Mouse (Mus musculus) G1E (cell line): ENCODE measurements at regions not wholly inside any gene's neighbourhood (a gene's known extent, or its start where the extent isn't known, plus 50 kb on each side); places are given as distances from the start of the nearest gene placed in this dataset.

Experiments
- ATAC-seq: 2 replicates; pipeline ENCODE4 v1.8.0; 2016; ENCODE audit warnings: mild to moderate bottlenecking; ENCODE audit not compliant: insufficient number of reproducible peaks, poor library complexity, low FRiP score, severe bottlenecking; ENCODE audit errors: extremely low read depth
- DNase-seq: peaks from one replicate; pipeline ENCODE4 v3.0.0; 2012; ENCODE audit warnings: low spot score
- H3K27me3 ChIP-seq: 2 replicates; pipeline ENCODE4 v1.6.1; 2012; ENCODE audit warnings: mild to moderate bottlenecking, low read length, inconsistent platforms; ENCODE audit not compliant: insufficient read depth
- H3K36me3 ChIP-seq: replicated peaks from 2 replicates; pipeline ENCODE3; 2012; ENCODE audit warnings: mild to moderate bottlenecking, inconsistent platforms
- H3K4me1 ChIP-seq: 2 replicates; pipeline ENCODE4 v1.6.1; 2012; ENCODE audit warnings: low read depth, low read length, inconsistent platforms, mixed read lengths; ENCODE audit not compliant: insufficient read depth
- H3K4me3 ChIP-seq: 2 replicates; pipeline ENCODE4 v1.5.1; 2012; ENCODE audit warnings: low read depth, mild to moderate bottlenecking, inconsistent platforms, low read length, moderate library complexity, mixed read lengths
- H3K9me3 ChIP-seq: replicated peaks from 2 replicates; pipeline ENCODE4 v1.6.1; 2012; ENCODE audit warnings: inconsistent platforms
- CTCF ChIP-seq: IDR thresholded peaks from 2 replicates; pipeline ENCODE4 v1.5.1; 2012; ENCODE audit warnings: low read depth, low read length, inconsistent platforms, mixed read lengths
- GATA1 ChIP-seq: IDR thresholded peaks from 2 replicates; pipeline ENCODE4 v1.6.1; 2012; ENCODE audit warnings: borderline replicate concordance, low read length, inconsistent platforms, mixed read lengths
- GATA2 ChIP-seq: IDR thresholded peaks from 2 replicates; pipeline ENCODE4 v1.6.1; 2012; ENCODE audit warnings: low read depth, low read length, inconsistent platforms, borderline replicate concordance
- POLR2AphosphoS5 ChIP-seq: IDR thresholded peaks from 2 replicates; pipeline ENCODE4 v1.6.1; 2012; ENCODE audit warnings: low read depth, low read length, inconsistent platforms; ENCODE audit not compliant: insufficient replicate concordance
- TAL1 ChIP-seq: conservative IDR thresholded peaks from 2 replicates; pipeline ENCODE4 v1.6.1; 2012; ENCODE audit warnings: low read depth, low read length, inconsistent platforms, mixed read lengths

- no peak for TF ChIP-seq CTCF
- TF ChIP-seq GATA2: no peak
- TF ChIP-seq POLR2AphosphoS5: no peak
- no peak for TF ChIP-seq GATA1
- no peak for TF ChIP-seq TAL1
- peaks cover 20% of the 10 kb centered on the region for H3K9me3 ChIP-seq
- H3K4me1 ChIP-seq: no peaks in the 10 kb centered on the region
- ATAC-seq (no peak), DNase-seq (no peak)
- no peak overlapping the region for H3K4me3 ChIP-seq
- no peaks in the 10 kb centered on the region for H3K27me3 ChIP-seq
- no peaks in the 10 kb centered on the region for H3K36me3 ChIP-seq
Measured at GRCm38 (mm10) chr8:90064381-90064780, 283.8 kb downstream of the Tox3 start.

DNA sequence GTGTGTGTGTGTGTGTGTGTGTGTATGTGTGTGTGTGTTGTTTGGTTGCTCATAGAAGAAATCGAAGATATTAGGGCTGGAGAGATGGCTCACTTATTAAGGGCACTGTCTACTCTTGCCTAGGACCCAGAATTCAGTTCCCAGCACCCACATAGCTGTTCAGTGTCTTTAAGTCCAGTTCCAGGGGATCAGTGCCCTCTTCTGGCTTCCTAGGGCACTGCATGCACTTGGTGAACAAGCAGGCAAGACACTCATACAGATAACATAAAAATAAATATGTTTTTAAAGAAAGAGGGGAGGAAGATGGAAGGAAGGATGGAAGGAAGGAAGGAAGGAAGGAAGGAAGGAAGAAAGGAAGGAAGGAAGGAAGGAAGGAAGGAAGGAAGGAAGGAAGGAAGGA, 284.9 kb downstream of the Tox3 start:
- TF ChIP-seq TAL1 (no peak), GATA2 (no peak), CTCF (no peak), POLR2AphosphoS5 (no peak), GATA1 (no peak)
- no peaks in the 10 kb centered on the region for H3K4me1 ChIP-seq
- DNase-seq: no peak
- H3K27me3 ChIP-seq: no peaks in the 10 kb centered on the region
- no peaks in the 10 kb centered on the region for H3K36me3 ChIP-seq
- H3K9me3 ChIP-seq: peaks cover 25% of the 10 kb centered on the region
- no peak overlapping the region for H3K4me3 ChIP-seq
- no peak for ATAC-seq

GRCm38 (mm10) chr8:90058631-90059166, 289.4 kb downstream of the Tox3 start:
- peaks cover 25% of the 10 kb centered on the region for H3K9me3 ChIP-seq
- H3K4me1 ChIP-seq: no peaks in the 10 kb centered on the region
- no peaks in the 10 kb centered on the region for H3K27me3 ChIP-seq
- no peak overlapping the region for H3K4me3 ChIP-seq
- no peak for DNase-seq
- no peak for TF ChIP-seq TAL1
- H3K36me3 ChIP-seq: no peaks in the 10 kb centered on the region
- no peak for ATAC-seq

- H3K27me3 ChIP-seq: no peaks in the 10 kb centered on the region
- ATAC-seq (no peak), DNase-seq (no peak)
- TF ChIP-seq POLR2AphosphoS5 (no peak), GATA2 (no peak), GATA1 (no peak), CTCF (no peak), TAL1 (no peak)
- H3K4me1 ChIP-seq: no peaks in the 10 kb centered on the region
- H3K9me3 ChIP-seq: peaks cover 25% of the 10 kb centered on the region
- H3K36me3 ChIP-seq: no peaks in the 10 kb centered on the region
- H3K4me3 ChIP-seq: no peak overlapping the region
Measured at GRCm38 (mm10) chr8:90056331-90056730, 291.8 kb downstream of the Tox3 start.

DNA sequence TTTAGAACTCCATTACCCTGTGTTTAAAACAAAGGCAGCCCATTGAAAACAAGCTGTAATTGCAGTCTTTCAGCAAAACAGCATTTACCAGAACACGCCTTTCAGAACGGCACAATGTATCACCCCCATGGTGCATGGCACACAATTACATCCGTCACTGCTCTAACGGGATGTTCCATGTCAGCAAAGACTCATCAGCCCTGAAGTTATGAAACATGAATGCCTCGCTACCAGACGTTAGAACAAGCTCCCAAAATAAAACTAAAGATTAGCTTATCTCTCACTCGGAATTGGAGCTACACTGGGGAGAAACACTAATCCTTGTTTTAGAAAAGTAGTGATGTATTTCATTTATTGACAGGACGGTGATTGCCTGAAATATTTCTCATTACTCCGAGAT, 301.4 kb downstream of the Tox3 start:
- Histone ChIP-seq H3K4me3 (no peak overlapping the region), H3K4me1 (no peaks in the 10 kb centered on the region), H3K36me3 (no peaks in the 10 kb centered on the region), H3K9me3 (peaks cover 20% of the 10 kb centered on the region), H3K27me3 (no peaks in the 10 kb centered on the region)
- TF ChIP-seq GATA1: no peak
- no peak for TF ChIP-seq CTCF
- TF ChIP-seq TAL1: no peak
- TF ChIP-seq POLR2AphosphoS5: no peak
- no peak for TF ChIP-seq GATA2
- ATAC-seq (no peak), DNase-seq (no peak)

DNA sequence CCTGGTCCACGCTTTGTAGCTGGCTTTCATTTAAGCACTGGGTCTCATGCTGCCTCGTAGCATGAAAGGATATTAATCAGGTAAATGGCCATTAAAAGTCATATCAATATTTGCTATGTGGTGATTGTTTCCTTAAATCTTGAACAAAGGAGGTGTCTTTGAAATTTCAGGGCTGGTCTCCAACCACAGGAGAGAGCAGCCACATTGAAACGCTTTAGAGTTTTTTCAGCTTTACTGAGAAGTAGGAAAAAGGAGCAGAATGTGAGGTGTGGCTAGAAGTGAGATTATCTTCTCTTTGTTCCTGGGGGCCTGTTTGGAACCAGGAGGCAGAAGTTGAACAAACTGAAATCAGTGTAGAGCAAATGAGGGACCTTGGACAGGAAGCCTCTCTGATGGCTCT, 311.7 kb downstream of the Tox3 start:
- DNase-seq (no peak), ATAC-seq (no peak)
- TF ChIP-seq GATA2 (no peak), TAL1 (no peak), POLR2AphosphoS5 (no peak), GATA1 (no peak), CTCF (no peak)
- Histone ChIP-seq H3K36me3 (no peaks in the 10 kb centered on the region), H3K9me3 (peaks cover 16% of the 10 kb centered on the region), H3K27me3 (no peaks in the 10 kb centered on the region), H3K4me1 (no peaks in the 10 kb centered on the region), H3K4me3 (no peak overlapping the region)

- H3K4me3 ChIP-seq: no peak overlapping the region
- no peak for TF ChIP-seq POLR2AphosphoS5
- TF ChIP-seq GATA2: no peak
- TF ChIP-seq GATA1: no peak
- no peak for TF ChIP-seq TAL1
- no peak for TF ChIP-seq CTCF
- DNase-seq (no peak), ATAC-seq (no peak)
- peaks cover 21% of the 10 kb centered on the region for H3K9me3 ChIP-seq
- H3K27me3 ChIP-seq: no peaks in the 10 kb centered on the region
- H3K4me1 ChIP-seq: no peaks in the 10 kb centered on the region
- no peaks in the 10 kb centered on the region for H3K36me3 ChIP-seq
Measured at GRCm38 (mm10) chr8:90032572-90032971, 315.6 kb downstream of the Tox3 start.
